In the genomic region with DNA sequence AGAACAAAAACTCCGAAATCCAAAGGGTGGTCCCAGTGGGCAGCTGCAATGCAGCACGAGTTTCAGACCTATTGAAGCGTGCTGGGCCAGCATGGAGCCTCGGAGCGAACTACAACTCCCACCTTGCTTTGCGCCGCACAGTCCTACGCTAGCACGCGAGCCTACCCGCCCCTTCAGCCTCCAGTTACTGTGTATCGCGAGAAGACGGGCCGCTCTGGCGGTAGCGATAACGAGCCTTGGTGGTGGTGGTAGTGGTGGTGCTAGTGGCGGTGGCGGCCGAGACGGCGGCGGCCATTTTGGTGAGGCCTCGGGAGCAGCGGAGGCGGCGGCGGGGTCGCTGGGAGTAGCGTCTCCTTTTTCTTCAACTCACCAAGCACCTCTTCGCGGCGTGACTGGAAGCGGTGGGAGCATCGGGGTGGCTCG, we compare ENCODE assay signal across 8 mouse cellular contexts. TPM values are rescaled to one million over a fixed set of nuclear protein-coding genes. Genes with fewer than 3 reads are reported as not detected.
DNase-seq lines count a peak whose midpoint lies in the region; ATAC-seq lines count a peak whose summit lies in the region.

A gene (plus strand): TSS at position 176 of the 423 bp plus-strand sequence.

- H3K4me3 ChIP-seq in hindbrain, embryonic 10.5 days, result peak within 1 kb of the TSS; percentile 87

- H3K4me1 ChIP-seq in hindbrain, embryonic 10.5 days (replicated peaks), result peaks cover 26% of the 10 kb centered on the region

- peaks cover 37% of the 10 kb centered on the region for H3K36me3 ChIP-seq in hindbrain, embryonic 10.5 days

- ATAC-seq in frontal cortex, adult (ENCODE audit: low TSS enrichment), result peak; percentile 99

- H3K9me3 ChIP-seq in hindbrain, embryonic 10.5 days, result no peaks in the 10 kb centered on the region

- H3K27me3 ChIP-seq in hindbrain, embryonic 10.5 days (ENCODE audit: insufficient read depth, poor library complexity, severe bottlenecking), result no peaks in the 10 kb centered on the region

- under 1% methylated on average over 37 of the region's 37 CpGs for WGBS in hindbrain, embryonic 10.5 days

- peak; percentile 97 for DNase-seq in MN1 (ENCODE audit: low spot score)
- DNase-seq in cerebellum, adult 8-10 months, result peak; percentile 94
- peak; percentile 98 for DNase-seq in hindbrain, embryonic 10.5 days (ENCODE audit: low spot score)
- peak; percentile 93 for DNase-seq in layer of hippocampus, postnatal 10 days (ENCODE audit: low spot score in 2 of 2)
- peak; percentile 98 for DNase-seq in lung, postnatal 10 days
- peak; percentile 97 for DNase-seq in retina, embryonic 14.5 days (ENCODE audit: low spot score)
- peak; percentile 95 for DNase-seq in thymus, postnatal 4 days

- peak within 1 kb of the TSS; percentile 99 for H3K27ac ChIP-seq in hindbrain, embryonic 10.5 days

RNA-seq across cellular contexts. Expression of the gene that starts here (rescaled TPM):
- 54.9 and 71.4 TPM in 2 replicates for polyA plus RNA-seq in hindbrain, embryonic 10.5 days (2016; fragmentation: Nextera tagmentation; extraction: Ambion mirVana)
- total RNA-seq in layer of hippocampus, postnatal 10 days (2021), result 100 to 1,000 TPM; 109 to 111 TPM

Comparison
In these comparisons a context has a peak if more than half of its experiments do, and no peak if none do; other contexts are left out.
1. Peak in every context shown above with its lines: DNase-seq, ATAC-seq, H3K4me3 ChIP-seq and H3K27ac ChIP-seq.